Mouse (Mus musculus) erythroblast, adult 5-6 weeks (primary cell): Measurements from ENCODE around the gene Sct. TPM values are rescaled to one million over a fixed set of nuclear protein-coding genes. Genes with fewer than 3 reads are reported as not detected.
"Not testable (repeated sequence)": the region's sequence is repeated elsewhere in the genome, so short reads cannot be mapped to it uniquely, and the experiment has no call there.

ENCODE experiments used
- ATAC-seq: replicated peaks from 2 replicates; pipeline ENCODE4 v1.8.0; 2016; ENCODE audit warnings: moderate number of reproducible peaks, mild to moderate bottlenecking, moderate TSS enrichment, inconsistent platforms; ENCODE audit not compliant: poor library complexity, low FRiP score, severe bottlenecking
- total RNA-seq, 2 experiments: library from RNA; stranded (forward) in 1 of 2; stranded (reverse) in 1 of 2; fragments of 150-400 nt in 1 of 2; fragments of 200-764, 138-1000 nt in 1 of 2; gene quantifications; 2 replicates each; pipeline versions ENCODE4 v1.2.3 to v1.2.4; 2015 to 2017; ENCODE audit warnings: low replicate concordance in 2 of 2

Sct gene
- total RNA-seq, 2 experiments from 2014 or later: not detected

DNA sequence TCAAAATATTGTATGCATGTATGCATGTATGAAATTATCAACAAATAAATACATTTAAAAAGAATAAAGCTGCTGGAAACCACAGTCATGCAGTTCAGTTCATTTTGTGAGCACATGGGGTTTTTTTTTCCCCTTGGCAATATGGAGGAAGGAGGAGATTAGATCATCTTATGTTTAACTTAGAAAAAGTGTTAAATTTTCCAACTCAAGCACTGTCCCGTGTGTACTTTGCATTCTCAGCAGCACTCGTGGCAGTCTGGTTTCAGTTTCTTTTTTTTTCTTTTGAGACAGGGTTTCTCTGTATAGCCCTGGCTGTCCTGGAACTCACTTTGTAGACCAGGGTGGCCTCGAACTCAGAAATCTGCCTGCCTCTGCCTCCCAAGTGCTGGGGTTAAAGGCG is 28.4 kb downstream of the Sct start:
- ATAC-seq: not testable (repeated sequence)

DNA sequence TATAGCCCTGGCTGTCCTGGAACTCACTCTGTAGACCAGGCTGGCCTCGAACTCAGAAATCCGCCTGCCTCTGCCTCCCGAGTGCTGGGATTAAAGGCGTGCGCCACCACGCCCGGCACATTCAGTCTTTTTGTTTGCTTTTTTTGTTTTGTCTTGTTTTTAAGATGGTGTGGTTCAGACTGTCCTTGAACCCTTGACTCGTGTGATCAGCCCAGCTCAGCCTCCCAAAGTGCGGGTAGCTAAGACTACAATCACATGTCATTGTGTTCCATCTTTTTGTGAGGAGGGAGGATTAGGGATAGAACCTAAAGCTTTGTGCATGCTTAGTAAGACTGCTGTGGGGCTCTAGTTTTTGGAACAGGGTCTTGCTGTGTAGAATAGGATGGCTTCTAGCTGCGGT is 47.4 kb downstream of the Sct start:
- no peak for ATAC-seq

DNA sequence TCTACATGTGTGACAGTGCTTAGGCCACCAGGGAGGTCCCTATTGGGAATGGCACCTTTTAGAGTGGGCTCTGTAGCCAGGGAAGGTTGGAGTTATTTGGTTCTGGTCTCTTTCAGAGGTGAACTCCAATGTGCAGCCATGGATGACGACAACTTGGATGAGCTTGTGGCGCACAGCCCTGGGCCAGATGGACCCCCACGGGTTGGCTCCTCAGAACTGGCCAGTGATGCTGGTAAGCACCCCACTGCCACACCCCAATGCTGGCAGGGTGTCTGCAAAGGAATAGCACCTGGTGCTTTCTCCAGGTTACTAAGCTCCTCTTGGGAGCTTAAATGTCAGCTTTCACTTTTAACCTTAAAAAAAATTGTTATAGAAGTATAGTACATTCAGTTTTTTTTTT is 47.8 kb downstream of the Sct start:
- no peak for ATAC-seq

DNA sequence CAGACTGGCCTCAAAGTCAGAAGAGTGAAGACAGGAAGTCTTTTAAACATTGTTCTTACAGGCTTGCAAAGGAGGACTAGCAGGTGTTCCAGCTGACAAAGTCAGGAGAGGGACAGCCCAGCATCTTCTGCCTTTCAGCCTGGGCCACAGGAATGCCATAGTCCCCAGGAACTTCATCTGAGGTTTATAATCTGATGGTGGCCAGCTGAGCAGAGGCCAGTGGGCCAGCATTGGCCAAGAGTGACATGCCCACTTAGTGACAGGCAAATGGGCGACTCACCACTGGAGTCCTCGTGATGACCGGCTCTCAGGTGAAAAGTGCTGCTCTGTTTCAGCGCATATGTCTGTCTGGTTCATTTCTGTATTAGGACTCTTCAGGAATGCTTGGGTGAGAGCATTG is 48.4 kb downstream of the Sct start:
- ATAC-seq: no peak

DNA sequence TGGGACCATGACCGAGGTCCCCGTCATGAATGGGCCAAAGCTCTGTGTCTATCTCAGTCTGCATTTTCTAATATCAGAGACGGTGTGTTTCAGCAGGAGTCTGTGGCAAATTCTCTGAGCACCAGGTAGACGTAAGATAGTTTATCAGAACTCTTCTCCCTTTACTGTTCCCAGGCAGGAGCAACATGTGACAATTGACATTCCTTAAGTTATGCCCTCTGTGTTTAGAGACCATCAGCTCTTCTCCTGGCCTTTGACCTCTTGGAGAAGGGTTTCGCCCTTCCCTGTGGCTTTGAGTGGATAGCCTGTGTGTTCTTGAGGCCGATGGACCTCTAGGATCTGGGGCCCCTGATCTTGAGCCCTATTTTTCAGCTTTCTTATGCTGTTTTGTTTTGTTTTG is 49.2 kb downstream of the Sct start:
- ATAC-seq: no peak

Other genes starting within 250 kb of the Sct start
- 0.84 TPM in 1 of 2 replicates, not detected in the other for gene B4galnt4, start 218.0 kb downstream of the Sct start, total RNA-seq (2015; ENCODE audit: low replicate concordance)
- not detected in 2 replicates for gene B4galnt4, start 218.0 kb downstream of the Sct start, total RNA-seq (2017; ENCODE audit: low replicate concordance)
- gene Pkp3, start 200.9 kb downstream of the Sct start, total RNA-seq (2015; ENCODE audit: low replicate concordance): not detected in 2 replicates
- not detected in 2 replicates for gene Pkp3, start 200.9 kb downstream of the Sct start, total RNA-seq (2017; ENCODE audit: low replicate concordance)
- 4.2 TPM in 1 of 2 replicates, not detected in the other for gene Sigirr, start 178.6 kb downstream of the Sct start, total RNA-seq (2015; ENCODE audit: low replicate concordance)
- gene Sigirr, start 178.6 kb downstream of the Sct start, total RNA-seq (2017; ENCODE audit: low replicate concordance): 2.8 and 4.4 TPM in 2 replicates
- gene Ano9, start 161.3 kb downstream of the Sct start, total RNA-seq (2015; ENCODE audit: low replicate concordance): not detected in 2 replicates
- not detected in 2 replicates for gene Ano9, start 161.3 kb downstream of the Sct start, total RNA-seq (2017; ENCODE audit: low replicate concordance)
- gene Ptdss2, start 156.8 kb downstream of the Sct start, total RNA-seq (2015; ENCODE audit: low replicate concordance): 123 and 158 TPM in 2 replicates
- gene Ptdss2, start 156.8 kb downstream of the Sct start, total RNA-seq (2017; ENCODE audit: low replicate concordance): 153 and 164 TPM in 2 replicates
- 11.9 and 13.8 TPM in 2 replicates for gene Rnh1, start 106.3 kb downstream of the Sct start, total RNA-seq (2015; ENCODE audit: low replicate concordance)
- gene Rnh1, start 106.3 kb downstream of the Sct start, total RNA-seq (2017; ENCODE audit: low replicate concordance): 15.1 and 15.7 TPM in 2 replicates
- 3.8 and 24.9 TPM in 2 replicates for gene Hras, start 85.1 kb downstream of the Sct start, total RNA-seq (2015; ENCODE audit: low replicate concordance)
- gene Hras, start 85.1 kb downstream of the Sct start, total RNA-seq (2017; ENCODE audit: low replicate concordance): 11.4 and 20.8 TPM in 2 replicates
- gene Lrrc56, start 85.0 kb downstream of the Sct start, total RNA-seq (2015; ENCODE audit: low replicate concordance): 2.1 TPM in 1 of 2 replicates, not detected in the other
- gene Lrrc56, start 85.0 kb downstream of the Sct start, total RNA-seq (2017; ENCODE audit: low replicate concordance): 0.94 and 1.8 TPM in 2 replicates
- not detected in 2 replicates for gene Lmntd2, start 65.1 kb downstream of the Sct start, total RNA-seq (2015; ENCODE audit: low replicate concordance)
- gene Lmntd2, start 65.1 kb downstream of the Sct start, total RNA-seq (2017; ENCODE audit: low replicate concordance): 0.17 and 1.7 TPM in 2 replicates
- gene Rassf7, start 63.3 kb downstream of the Sct start, total RNA-seq (2015; ENCODE audit: low replicate concordance): 1.7 and 6.0 TPM in 2 replicates
- 3.9 and 12.2 TPM in 2 replicates for gene Rassf7, start 63.3 kb downstream of the Sct start, total RNA-seq (2017; ENCODE audit: low replicate concordance)
- 24.9 and 30.0 TPM in 2 replicates for gene Phrf1, start 50.3 kb downstream of the Sct start, total RNA-seq (2015; ENCODE audit: low replicate concordance)
- 25.5 and 32.8 TPM in 2 replicates for gene Phrf1, start 50.3 kb downstream of the Sct start, total RNA-seq (2017; ENCODE audit: low replicate concordance)
- gene Irf7, start 12.7 kb downstream of the Sct start, total RNA-seq (2015; ENCODE audit: low replicate concordance): 49.5 and 73.8 TPM in 2 replicates
- gene Irf7, start 12.7 kb downstream of the Sct start, total RNA-seq (2017; ENCODE audit: low replicate concordance): 78.0 and 88.9 TPM in 2 replicates
- not detected in 2 replicates for gene Cdhr5, start 2.3 kb downstream of the Sct start, total RNA-seq (2015; ENCODE audit: low replicate concordance)
- not detected in 2 replicates for gene Cdhr5, start 2.3 kb downstream of the Sct start, total RNA-seq (2017; ENCODE audit: low replicate concordance)
- gene Drd4, start 12.9 kb upstream of the Sct start, total RNA-seq (2015; ENCODE audit: low replicate concordance): not detected in 2 replicates
- not detected in 2 replicates for gene Drd4, start 12.9 kb upstream of the Sct start, total RNA-seq (2017; ENCODE audit: low replicate concordance)
- gene Deaf1, start 48.6 kb upstream of the Sct start, total RNA-seq (2015; ENCODE audit: low replicate concordance): 9.4 and 18.3 TPM in 2 replicates
- 14.1 and 16.0 TPM in 2 replicates for gene Deaf1, start 48.6 kb upstream of the Sct start, total RNA-seq (2017; ENCODE audit: low replicate concordance)
- gene Tmem80, start 48.6 kb upstream of the Sct start, total RNA-seq (2015; ENCODE audit: low replicate concordance): 6.5 and 8.4 TPM in 2 replicates
- 10.5 and 12.9 TPM in 2 replicates for gene Tmem80, start 48.6 kb upstream of the Sct start, total RNA-seq (2017; ENCODE audit: low replicate concordance)
- gene Eps8l2, start 59.7 kb upstream of the Sct start, total RNA-seq (2015; ENCODE audit: low replicate concordance): not detected in 2 replicates
- not detected in 2 replicates for gene Eps8l2, start 59.7 kb upstream of the Sct start, total RNA-seq (2017; ENCODE audit: low replicate concordance)
- 132 and 180 TPM in 2 replicates for gene Taldo1, start 113.1 kb upstream of the Sct start, total RNA-seq (2015; ENCODE audit: low replicate concordance)
- gene Taldo1, start 113.1 kb upstream of the Sct start, total RNA-seq (2017; ENCODE audit: low replicate concordance): 443 and 565 TPM in 2 replicates
- gene Gatd1, start 135.0 kb upstream of the Sct start, total RNA-seq (2015; ENCODE audit: low replicate concordance): 6.3 and 9.2 TPM in 2 replicates
- 4.9 and 6.0 TPM in 2 replicates for gene Gatd1, start 135.0 kb upstream of the Sct start, total RNA-seq (2017; ENCODE audit: low replicate concordance)
- not detected in 2 replicates for gene Cend1, start 150.4 kb upstream of the Sct start, total RNA-seq (2015; ENCODE audit: low replicate concordance)
- gene Cend1, start 150.4 kb upstream of the Sct start, total RNA-seq (2017; ENCODE audit: low replicate concordance): not detected in 2 replicates
- 8.2 and 11.7 TPM in 2 replicates for gene Slc25a22, start 158.8 kb upstream of the Sct start, total RNA-seq (2015; ENCODE audit: low replicate concordance)
- 3.2 and 10.0 TPM in 2 replicates for gene Slc25a22, start 158.8 kb upstream of the Sct start, total RNA-seq (2017; ENCODE audit: low replicate concordance)
- 12.7 and 17.9 TPM in 2 replicates for gene Pidd1, start 164.9 kb upstream of the Sct start, total RNA-seq (2015; ENCODE audit: low replicate concordance)
- gene Pidd1, start 164.9 kb upstream of the Sct start, total RNA-seq (2017; ENCODE audit: low replicate concordance): 7.3 and 9.8 TPM in 2 replicates
- 661 and 730 TPM in 2 replicates for gene Rplp2, start 168.2 kb upstream of the Sct start, total RNA-seq (2015; ENCODE audit: low replicate concordance)
- 791 and 1,714 TPM in 2 replicates for gene Rplp2, start 168.2 kb upstream of the Sct start, total RNA-seq (2017; ENCODE audit: low replicate concordance)
- 10.0 and 11.3 TPM in 2 replicates for gene Pnpla2, start 176.1 kb upstream of the Sct start, total RNA-seq (2015; ENCODE audit: low replicate concordance)
- gene Pnpla2, start 176.1 kb upstream of the Sct start, total RNA-seq (2017; ENCODE audit: low replicate concordance): 5.9 and 6.0 TPM in 2 replicates
- gene Cracr2b, start 182.0 kb upstream of the Sct start, total RNA-seq (2015; ENCODE audit: low replicate concordance): 0.77 TPM in 1 of 2 replicates, not detected in the other
- 3.2 TPM in 1 of 2 replicates, not detected in the other for gene Cracr2b, start 182.0 kb upstream of the Sct start, total RNA-seq (2017; ENCODE audit: low replicate concordance)
- gene Cd151, start 188.3 kb upstream of the Sct start, total RNA-seq (2015; ENCODE audit: low replicate concordance): 5.2 TPM in 1 of 2 replicates, not detected in the other
- gene Cd151, start 188.3 kb upstream of the Sct start, total RNA-seq (2017; ENCODE audit: low replicate concordance): 9.5 and 11.0 TPM in 2 replicates
- gene Polr2l, start 196.0 kb upstream of the Sct start, total RNA-seq (2015; ENCODE audit: low replicate concordance): 7.3 and 10.0 TPM in 2 replicates
- 5.4 and 9.5 TPM in 2 replicates for gene Polr2l, start 196.0 kb upstream of the Sct start, total RNA-seq (2017; ENCODE audit: low replicate concordance)
- 0.58 and 1.7 TPM in 2 replicates for gene Tspan4, start 196.1 kb upstream of the Sct start, total RNA-seq (2015; ENCODE audit: low replicate concordance)
- 2.2 and 7.7 TPM in 2 replicates for gene Tspan4, start 196.1 kb upstream of the Sct start, total RNA-seq (2017; ENCODE audit: low replicate concordance)